Mouse (Mus musculus): ENCODE results near the gene Nlrp14. TPM values are rescaled to one million over a fixed set of nuclear protein-coding genes. Genes with fewer than 3 reads are reported as not detected.
"Not testable (repeated sequence)": the region's sequence is repeated elsewhere in the genome, so short reads cannot be mapped to it uniquely, and the experiment has no call there.

Gene Nlrp14
- total RNA-seq (2021): not detected

- no peak for DNase-seq (ENCODE audit: extremely low spot score in 1 of 2, low spot score in 1 of 2)
Observed at GRCm38 (mm10) chr7:107166690-107167089, at the start of gene Nlrp14. Gene Nlrp14 (plus strand): TSS chr7:107166990.

- not testable (repeated sequence) for DNase-seq (ENCODE audit: extremely low spot score in 1 of 2, low spot score in 1 of 2)
Observed at GRCm38 (mm10) chr7:107130983-107131382, 35.8 kb upstream of the Nlrp14 start, which contains the start of gene Olfr715. Gene Olfr715 (minus strand): TSS chr7:107131083.

GRCm38 (mm10) chr7:107138027-107138426 lies 28.8 kb upstream of the Nlrp14 start, which contains the start of gene Olfr716:
Gene Olfr716 (plus strand): TSS chr7:107138327.
- not testable (repeated sequence) for DNase-seq (ENCODE audit: extremely low spot score in 1 of 2, low spot score in 1 of 2)

GRCm38 (mm10) chr7:107180406-107180805 lies 13.6 kb downstream of the Nlrp14 start:
- DNase-seq (ENCODE audit: extremely low spot score in 1 of 2, low spot score in 1 of 2): no peak

- no peak for DNase-seq (ENCODE audit: extremely low spot score in 1 of 2, low spot score in 1 of 2)
Observed at GRCm38 (mm10) chr7:107201817-107202216, 35.0 kb downstream of the Nlrp14 start.

GRCm38 (mm10) chr7:107207843-107208242 lies 41.1 kb downstream of the Nlrp14 start:
- DNase-seq (ENCODE audit: extremely low spot score in 1 of 2, low spot score in 1 of 2): no peak

GRCm38 (mm10) chr7:107209204-107209860 lies 42.5 kb downstream of the Nlrp14 start, which contains the start of gene Rbmxl2:
Gene Rbmxl2 (plus strand): TSS chr7:107209445.
- DNase-seq (ENCODE audit: extremely low spot score in 1 of 2, low spot score in 1 of 2): no peak

- no peak for DNase-seq (ENCODE audit: extremely low spot score in 1 of 2, low spot score in 1 of 2)
Observed at GRCm38 (mm10) chr7:107210126-107210576, 43.4 kb downstream of the Nlrp14 start.

- no peak for DNase-seq (ENCODE audit: extremely low spot score in 1 of 2, low spot score in 1 of 2)
Observed at GRCm38 (mm10) chr7:107215723-107216122, 48.9 kb downstream of the Nlrp14 start.

GRCm38 (mm10) chr7:107216845-107217244 lies 50.1 kb downstream of the Nlrp14 start:
- DNase-seq (ENCODE audit: extremely low spot score in 1 of 2, low spot score in 1 of 2): no peak

GRCm38 (mm10) chr7:107236854-107237253 lies 70.1 kb downstream of the Nlrp14 start:
- no peak for DNase-seq (ENCODE audit: extremely low spot score in 1 of 2, low spot score in 1 of 2)

GRCm38 (mm10) chr7:107237498-107237897 lies 70.7 kb downstream of the Nlrp14 start:
- no peak for DNase-seq (ENCODE audit: extremely low spot score in 1 of 2, low spot score in 1 of 2)

- no peak for DNase-seq (ENCODE audit: extremely low spot score in 1 of 2, low spot score in 1 of 2)
Observed at GRCm38 (mm10) chr7:107241371-107241883, 74.6 kb downstream of the Nlrp14 start.

Other genes with a start within 250 kb of the Nlrp14 start
- gene Olfr709-ps1, start 234.8 kb upstream of the Nlrp14 start, total RNA-seq (2021): not detected
- gene Olfr710, start 218.7 kb upstream of the Nlrp14 start, total RNA-seq (2021): not detected
- gene Olfr6, start 203.1 kb upstream of the Nlrp14 start, total RNA-seq (2021): under 1 TPM; 0.07 to 0.10 TPM
- gene Olfr711, start 191.5 kb upstream of the Nlrp14 start, total RNA-seq (2021): not detected
- gene Olfr2, start 160.9 kb upstream of the Nlrp14 start, total RNA-seq (2021): not detected
- not detected for gene Olfr713, start 135.8 kb upstream of the Nlrp14 start, total RNA-seq (2021)
- gene Olfr714, start 96.0 kb upstream of the Nlrp14 start, total RNA-seq (2021): not detected
- not detected for gene Olfr17, start 73.8 kb upstream of the Nlrp14 start, total RNA-seq (2021)
- not detected for gene Olfr715b, start 56.6 kb upstream of the Nlrp14 start, total RNA-seq (2021)
- gene Olfr715, start 35.9 kb upstream of the Nlrp14 start, total RNA-seq (2021): not detected
- gene Olfr716, start 28.7 kb upstream of the Nlrp14 start, total RNA-seq (2021): not detected
- gene Rbmxl2, start 42.5 kb downstream of the Nlrp14 start, total RNA-seq (2021): not detected
- 1 to 10 TPM; 3.7 to 5.9 TPM for gene Syt9, start 203.7 kb downstream of the Nlrp14 start, total RNA-seq (2021)

Data from layer of hippocampus, postnatal 25 days (tissue).